Mouse (Mus musculus) naive thymus-derived CD4-positive, alpha-beta T cell, adult 5 months (primary cell): ENCODE results near the gene Xrcc3. TPM values are rescaled to one million over a fixed set of nuclear protein-coding genes. Genes with fewer than 3 reads are reported as not detected.

Experiments used
- polyA plus RNA-seq: library from polyadenylated mRNA; unstranded; fragments of 100-300 nt; shearing (Covaris generic); gene quantifications from one replicate; pipeline ENCODE4 v1.2.1, GENCODE M21; 2017

Xrcc3 gene
- 3.6 TPM for polyA plus RNA-seq

GRCm38 (mm10) chr12:111813766-111814617 lies at the start of gene Xrcc3, which contains the start of gene Zfyve21:
TSS of gene Xrcc3 (minus strand) at chr12:111813873.
TSS of gene Zfyve21 (plus strand) at chr12:111814170.

GRCm38 (mm10) chr12:111758381-111759175 lies 55.1 kb downstream of the Xrcc3 start, which contains the start of gene Klc1:
TSS of gene Klc1 (plus strand) at chr12:111758849.

Other genes with a start within 250 kb of the Xrcc3 start
- gene Mark3, start 239.3 kb downstream of the Xrcc3 start, polyA plus RNA-seq = 123 TPM
- 26.9 TPM for gene Ckb, start 141.5 kb downstream of the Xrcc3 start, polyA plus RNA-seq
- gene Trmt61a, start 135.8 kb downstream of the Xrcc3 start, polyA plus RNA-seq = 15.8 TPM
- gene Bag5, start 100.6 kb downstream of the Xrcc3 start, polyA plus RNA-seq = 61.4 TPM
- gene Apopt1, start 100.6 kb downstream of the Xrcc3 start, polyA plus RNA-seq = 36.0 TPM
- 36.1 TPM for gene Klc1, start 55.0 kb downstream of the Xrcc3 start, polyA plus RNA-seq
- 7.2 TPM for gene Zfyve21, start 297 bp upstream of the Xrcc3 start, polyA plus RNA-seq
- 98.5 TPM for gene Ppp1r13b, start 94.2 kb upstream of the Xrcc3 start, polyA plus RNA-seq
- 141 TPM for gene Atp5mpl, start 153.1 kb upstream of the Xrcc3 start, polyA plus RNA-seq
- gene Tdrd9, start 157.7 kb upstream of the Xrcc3 start, polyA plus RNA-seq = not detected
- not detected for gene Rd3l, start 167.4 kb upstream of the Xrcc3 start, polyA plus RNA-seq